Mouse (Mus musculus): ENCODE measurements around the gene Lpp. TPM values are rescaled to one million over a fixed set of nuclear protein-coding genes. Genes with fewer than 3 reads are reported as not detected.

Lpp gene
- polyA plus RNA-seq, 1 experiment from 2014 or later: 45.3 TPM

GRCm38 (mm10) chr16:24897641-24898040, 504.3 kb downstream of the Lpp start:
- 74% methylated on average over 3 of the region's 3 CpGs for WGBS
- H3K4me1 ChIP-seq: peaks cover 20% of the 10 kb centered on the region
- H3K9me3 ChIP-seq (replicated peaks): no peaks in the 10 kb centered on the region
- H3K27ac ChIP-seq: no peak overlapping the region
- DNase-seq (ENCODE audit: low spot score): no peak
- no peaks in the 10 kb centered on the region for H3K27me3 ChIP-seq (ENCODE audit: low read depth, poor library complexity, severe bottlenecking)
- no peak overlapping the region for H3K4me3 ChIP-seq
- no peaks in the 10 kb centered on the region for H3K36me3 ChIP-seq

GRCm38 (mm10) chr16:24900241-24900796, 507.0 kb downstream of the Lpp start:
- Histone ChIP-seq H3K27ac (no peak overlapping the region), H3K4me1 (peaks cover 17% of the 10 kb centered on the region), H3K9me3 (replicated peaks) (no peaks in the 10 kb centered on the region), H3K36me3 (no peaks in the 10 kb centered on the region), H3K27me3 (ENCODE audit: low read depth, poor library complexity, severe bottlenecking) (no peaks in the 10 kb centered on the region), H3K4me3 (no peak overlapping the region)
- 67% methylated on average over 2 of the region's 2 CpGs for WGBS
- no peak for DNase-seq (ENCODE audit: low spot score)

- DNase-seq (ENCODE audit: low spot score): no peak
- H3K36me3 ChIP-seq: no peaks in the 10 kb centered on the region
- H3K27me3 ChIP-seq (ENCODE audit: low read depth, poor library complexity, severe bottlenecking): no peaks in the 10 kb centered on the region
- peaks cover 17% of the 10 kb centered on the region for H3K4me1 ChIP-seq
- H3K9me3 ChIP-seq (replicated peaks): no peaks in the 10 kb centered on the region
- H3K4me3 ChIP-seq: no peak overlapping the region
- H3K27ac ChIP-seq: no peak overlapping the region
- WGBS: 47% methylated on average over 6 of the region's 6 CpGs
These were observed 508.0 kb downstream of the Lpp start for GRCm38 (mm10) chr16:24901139-24901859.

- no peak for DNase-seq (ENCODE audit: low spot score)
- no peaks in the 10 kb centered on the region for H3K9me3 ChIP-seq (replicated peaks)
These were observed 508.8 kb downstream of the Lpp start for GRCm38 (mm10) chr16:24902111-24902510.

GRCm38 (mm10) chr16:24908926-24909325, 515.6 kb downstream of the Lpp start:
- no peak for DNase-seq (ENCODE audit: low spot score)
- 92% methylated on average over 1 of the region's 1 CpGs for whole genome bisulfite sequencing
- no peak overlapping the region for H3K27ac ChIP-seq

More at GRCm38 (mm10) chr16:24902111-24902510, 508.8 kb downstream of the Lpp start:
- H3K27ac ChIP-seq: no peak overlapping the region
- H3K36me3 ChIP-seq: no peaks in the 10 kb centered on the region
- H3K4me3 ChIP-seq: no peak overlapping the region
- WGBS: 97% methylated on average over 1 of the region's 1 CpGs
- no peaks in the 10 kb centered on the region for H3K27me3 ChIP-seq (ENCODE audit: low read depth, poor library complexity, severe bottlenecking)
- H3K4me1 ChIP-seq: peaks cover 17% of the 10 kb centered on the region

GRCm38 (mm10) chr16:24910321-24910720, 517.0 kb downstream of the Lpp start:
- Histone ChIP-seq H3K27ac (no peak overlapping the region), H3K4me3 (no peak overlapping the region), H3K27me3 (ENCODE audit: low read depth, poor library complexity, severe bottlenecking) (no peaks in the 10 kb centered on the region), H3K9me3 (replicated peaks) (no peaks in the 10 kb centered on the region), H3K4me1 (no peaks in the 10 kb centered on the region), H3K36me3 (no peaks in the 10 kb centered on the region)
- WGBS: 93% methylated on average over 6 of the region's 6 CpGs
- DNase-seq (ENCODE audit: low spot score): no peak

More at GRCm38 (mm10) chr16:24908926-24909325, 515.6 kb downstream of the Lpp start:
- no peaks in the 10 kb centered on the region for H3K4me1 ChIP-seq
- no peaks in the 10 kb centered on the region for H3K36me3 ChIP-seq
- no peaks in the 10 kb centered on the region for H3K27me3 ChIP-seq (ENCODE audit: low read depth, poor library complexity, severe bottlenecking)
- H3K4me3 ChIP-seq: no peak overlapping the region
- no peaks in the 10 kb centered on the region for H3K9me3 ChIP-seq (replicated peaks)

GRCm38 (mm10) chr16:24910834-24911233, 517.5 kb downstream of the Lpp start:
- H3K4me3 ChIP-seq: no peak overlapping the region
- WGBS: 47% methylated on average over 3 of the region's 3 CpGs
- no peak overlapping the region for H3K27ac ChIP-seq
- H3K4me1 ChIP-seq: no peaks in the 10 kb centered on the region
- no peaks in the 10 kb centered on the region for H3K36me3 ChIP-seq
- H3K27me3 ChIP-seq (ENCODE audit: low read depth, poor library complexity, severe bottlenecking): no peaks in the 10 kb centered on the region
- no peaks in the 10 kb centered on the region for H3K9me3 ChIP-seq (replicated peaks)
- no peak for DNase-seq (ENCODE audit: low spot score)

GRCm38 (mm10) chr16:24912381-24912780, 519.1 kb downstream of the Lpp start:
- Histone ChIP-seq H3K27ac (no peak overlapping the region), H3K36me3 (no peaks in the 10 kb centered on the region), H3K4me3 (no peak overlapping the region), H3K9me3 (replicated peaks) (no peaks in the 10 kb centered on the region), H3K4me1 (no peaks in the 10 kb centered on the region), H3K27me3 (ENCODE audit: low read depth, poor library complexity, severe bottlenecking) (no peaks in the 10 kb centered on the region)
- WGBS: 79% methylated on average over 1 of the region's 1 CpGs
- no peak for DNase-seq (ENCODE audit: low spot score)

GRCm38 (mm10) chr16:24913021-24913420, 519.7 kb downstream of the Lpp start:
- Histone ChIP-seq H3K4me3 (no peak overlapping the region), H3K4me1 (no peaks in the 10 kb centered on the region), H3K36me3 (no peaks in the 10 kb centered on the region), H3K9me3 (replicated peaks) (no peaks in the 10 kb centered on the region), H3K27ac (no peak overlapping the region), H3K27me3 (ENCODE audit: low read depth, poor library complexity, severe bottlenecking) (no peaks in the 10 kb centered on the region)
- WGBS: 83% methylated on average over 3 of the region's 3 CpGs
- no peak for DNase-seq (ENCODE audit: low spot score)

GRCm38 (mm10) chr16:24913641-24914392, 520.5 kb downstream of the Lpp start:
- Histone ChIP-seq H3K36me3 (no peaks in the 10 kb centered on the region), H3K27ac (no peak overlapping the region), H3K27me3 (ENCODE audit: low read depth, poor library complexity, severe bottlenecking) (no peaks in the 10 kb centered on the region), H3K4me3 (no peak overlapping the region), H3K4me1 (peaks cover 4% of the 10 kb centered on the region; the same call in 1 of the 2 replicates), H3K9me3 (replicated peaks) (no peaks in the 10 kb centered on the region)
- 89% methylated on average over 7 of the region's 7 CpGs for WGBS
- no peak for DNase-seq (ENCODE audit: low spot score)

- H3K4me1 ChIP-seq: peaks cover 6% of the 10 kb centered on the region; the same call in 1 of the 2 replicates
- no peaks in the 10 kb centered on the region for H3K36me3 ChIP-seq
- 89% methylated on average over 3 of the region's 3 CpGs for WGBS
- no peak for DNase-seq (ENCODE audit: low spot score)
- H3K4me3 ChIP-seq: no peak overlapping the region
- no peak overlapping the region for H3K27ac ChIP-seq
- no peaks in the 10 kb centered on the region for H3K9me3 ChIP-seq (replicated peaks)
- H3K27me3 ChIP-seq (ENCODE audit: low read depth, poor library complexity, severe bottlenecking): no peaks in the 10 kb centered on the region
These were observed 521.1 kb downstream of the Lpp start for GRCm38 (mm10) chr16:24914393-24914751.

GRCm38 (mm10) chr16:24915470-24915869, 522.2 kb downstream of the Lpp start:
- Histone ChIP-seq H3K27me3 (ENCODE audit: low read depth, poor library complexity, severe bottlenecking) (no peaks in the 10 kb centered on the region), H3K4me1 (peaks cover 6% of the 10 kb centered on the region; the same call in 1 of the 2 replicates), H3K9me3 (replicated peaks) (no peaks in the 10 kb centered on the region), H3K4me3 (no peak overlapping the region), H3K27ac (no peak overlapping the region), H3K36me3 (no peaks in the 10 kb centered on the region)
- DNase-seq (ENCODE audit: low spot score): no peak
- 94% methylated on average over 4 of the region's 4 CpGs for WGBS

Data from limb, embryonic 10.5 days (tissue).